15 mouse cellular contexts compared by ENCODE assay signal in the genomic region with DNA sequence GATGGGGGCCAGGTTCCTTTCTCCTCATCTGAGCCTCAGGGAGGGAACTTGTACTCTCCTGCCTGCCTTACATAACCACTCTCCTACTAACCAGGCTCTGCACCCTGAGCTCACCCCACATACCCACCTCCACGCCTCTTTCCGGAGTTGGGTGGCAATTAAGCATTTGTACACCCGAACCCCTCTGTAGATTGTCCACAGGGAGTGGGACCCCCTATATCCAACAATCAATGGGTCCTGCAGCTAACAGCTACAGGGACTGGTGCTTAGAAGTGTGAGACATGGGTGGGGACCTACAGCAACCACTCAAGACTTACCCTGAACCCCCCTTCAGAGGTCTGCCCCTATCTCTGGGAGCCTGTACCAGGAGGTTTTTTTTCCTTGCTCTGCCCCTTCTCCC. TPM values are rescaled to one million over a fixed set of nuclear protein-coding genes. Genes with fewer than 3 reads are reported as not detected.
DNase-seq lines count a peak whose midpoint lies in the region; ATAC-seq and TF ChIP-seq lines count a peak whose summit lies in the region.
"Had no signal": no experiment of that assay in that cellular context is flagged by ENCODE, and none has a peak within 500 bp of the region (broad histone marks: within the 10 kb centered on the region; RNA-seq: fewer than 3 reads in every experiment).

No protein-coding gene starts in this region.

- no peaks in the 10 kb centered on the region for H3K36me3 ChIP-seq in forebrain, embryonic 11.5 days (ENCODE audit: control insufficient read depth, insufficient read depth, low read length)
- no peaks in the 10 kb centered on the region for H3K36me3 ChIP-seq in forebrain, embryonic 12.5 days (replicated peaks)
- no peaks in the 10 kb centered on the region for H3K36me3 ChIP-seq in liver, embryonic 12.5 days
- H3K36me3 ChIP-seq in liver, postnatal 0 days (replicated peaks; ENCODE audit: insufficient read depth, low read length), result 0 out of 2 replicates have a peak, but pooled peaks cover 3% of the 10 kb centered on the region
- H3K36me3 ChIP-seq in embryonic facial prominence, embryonic 14.5 days (ENCODE audit: control insufficient read depth, insufficient read depth, low read length), result no peaks in the 10 kb centered on the region
- no peaks in the 10 kb centered on the region for H3K36me3 ChIP-seq in limb, embryonic 12.5 days
- H3K36me3 ChIP-seq: G1E had no signal

- no peak for TF ChIP-seq CTCF in liver, postnatal 0 days (IDR thresholded peaks at IDR 0.05; ENCODE audit: low read depth)

- no peak for DNase-seq in forebrain, embryonic 11.5 days (ENCODE audit: low spot score)
- no peak for DNase-seq in liver, postnatal 0 days
- no peak for DNase-seq in embryonic facial prominence, embryonic 14.5 days (ENCODE audit: low spot score)
- no peak for DNase-seq in embryo, embryonic 11 days
- no peak for DNase-seq in gastrocnemius, adult 8-10 months (ENCODE audit: low spot score in 2 of 2)
- DNase-seq: spleen, adult 18-20 months had no signal

- ATAC-seq in forebrain, embryonic 11.5 days (replicated peaks; ENCODE audit: low FRiP score), result 0 out of 2 replicates have a peak, but pooled peaks have one; percentile 7
- no peak for ATAC-seq in forebrain, embryonic 12.5 days (ENCODE audit: low FRiP score)
- no peak for ATAC-seq in liver, embryonic 12.5 days
- no peak for ATAC-seq in liver, postnatal 0 days
- no peak for ATAC-seq in embryonic facial prominence, embryonic 14.5 days (ENCODE audit: low read depth)
- no peak for ATAC-seq in limb, embryonic 12.5 days (ENCODE audit: insufficient number of reproducible peaks, insufficient read depth, low FRiP score, low TSS enrichment, low read depth)
- ATAC-seq: activated CD4-positive, CD25-positive, alpha-beta regulatory T cell, adult 4 months had no signal

- no peak overlapping the region for H3K9ac ChIP-seq in forebrain, embryonic 11.5 days (ENCODE audit: low read length)
- no peak overlapping the region for H3K9ac ChIP-seq in forebrain, embryonic 12.5 days
- H3K9ac ChIP-seq in liver, embryonic 12.5 days, result no peak overlapping the region
- H3K9ac ChIP-seq in liver, postnatal 0 days (replicated peaks), result no peak overlapping the region
- peak overlapping the region; percentile 64; the same call in 1 of the 2 replicates for H3K9ac ChIP-seq in embryonic facial prominence, embryonic 14.5 days (ENCODE audit: low read depth, low read length)
- 0 out of 2 replicates have a peak overlapping the region, but pooled peaks have one; percentile 63 for H3K9ac ChIP-seq in limb, embryonic 12.5 days (replicated peaks)

- no peak overlapping the region for H3K4me2 ChIP-seq in forebrain, embryonic 11.5 days (ENCODE audit: low read depth, low read length, severe bottlenecking)
- no peak overlapping the region for H3K4me2 ChIP-seq in forebrain, embryonic 12.5 days
- no peak overlapping the region for H3K4me2 ChIP-seq in liver, embryonic 12.5 days
- H3K4me2 ChIP-seq in liver, postnatal 0 days (ENCODE audit: low read depth, low read length), result no peak overlapping the region
- H3K4me2 ChIP-seq in embryonic facial prominence, embryonic 14.5 days (ENCODE audit: low read depth, low read length), result peak overlapping the region; percentile 51; the same call in 1 of the 2 replicates
- 0 out of 2 replicates have a peak overlapping the region, but pooled peaks have one; percentile 54 for H3K4me2 ChIP-seq in limb, embryonic 12.5 days

- no peak overlapping the region for H3K4me3 ChIP-seq in forebrain, embryonic 11.5 days (ENCODE audit: low read depth, low read length)
- H3K4me3 ChIP-seq in forebrain, embryonic 12.5 days (replicated peaks), result no peak overlapping the region
- H3K4me3 ChIP-seq in liver, embryonic 12.5 days, result no peak overlapping the region
- H3K4me3 ChIP-seq in liver, postnatal 0 days (ENCODE audit: low read depth, low read length), result no peak overlapping the region
- no peak overlapping the region for H3K4me3 ChIP-seq in embryonic facial prominence, embryonic 14.5 days (ENCODE audit: low read depth, low read length)
- no peak overlapping the region for H3K4me3 ChIP-seq in limb, embryonic 12.5 days (replicated peaks)
- H3K4me3 ChIP-seq: megakaryocyte, embryonic 14.5 days had no signal

- no peaks in the 10 kb centered on the region for H3K9me3 ChIP-seq in forebrain, embryonic 11.5 days (ENCODE audit: control insufficient read depth, low read length)
- H3K9me3 ChIP-seq in forebrain, embryonic 12.5 days, result no peaks in the 10 kb centered on the region
- no peaks in the 10 kb centered on the region for H3K9me3 ChIP-seq in liver, embryonic 12.5 days (replicated peaks)
- H3K9me3 ChIP-seq in liver, postnatal 0 days (ENCODE audit: low read length), result no peaks in the 10 kb centered on the region
- no peaks in the 10 kb centered on the region for H3K9me3 ChIP-seq in embryonic facial prominence, embryonic 14.5 days (ENCODE audit: control insufficient read depth, low read length)
- no peaks in the 10 kb centered on the region for H3K9me3 ChIP-seq in limb, embryonic 12.5 days
- H3K9me3 ChIP-seq: G1E; megakaryocyte, embryonic 14.5 days had no signal

- H3K4me1 ChIP-seq in forebrain, embryonic 11.5 days (replicated peaks; ENCODE audit: control insufficient read depth, insufficient read depth, low read length), result peaks cover 16% of the 10 kb centered on the region
- H3K4me1 ChIP-seq in forebrain, embryonic 12.5 days, result peaks cover 27% of the 10 kb centered on the region
- H3K4me1 ChIP-seq in liver, embryonic 12.5 days, result peaks cover 16% of the 10 kb centered on the region
- H3K4me1 ChIP-seq in liver, postnatal 0 days (ENCODE audit: insufficient read depth), result peaks cover 16% of the 10 kb centered on the region
- H3K4me1 ChIP-seq in embryonic facial prominence, embryonic 14.5 days (ENCODE audit: control insufficient read depth, insufficient read depth, low read length), result peaks cover 35% of the 10 kb centered on the region
- H3K4me1 ChIP-seq in limb, embryonic 12.5 days (replicated peaks), result peaks cover 63% of the 10 kb centered on the region
- H3K4me1 ChIP-seq: megakaryocyte, embryonic 14.5 days had no signal

- no peak overlapping the region for H3K27ac ChIP-seq in forebrain, embryonic 11.5 days (ENCODE audit: low read depth, low read length)
- H3K27ac ChIP-seq in forebrain, embryonic 12.5 days, result no peak overlapping the region
- peak overlapping the region; percentile 65; the same call in 1 of the 2 replicates for H3K27ac ChIP-seq in liver, embryonic 12.5 days
- no peak overlapping the region for H3K27ac ChIP-seq in liver, postnatal 0 days (ENCODE audit: low read depth)
- peak overlapping the region; percentile 98 for H3K27ac ChIP-seq in embryonic facial prominence, embryonic 14.5 days (replicated peaks; ENCODE audit: low read depth, low read length)
- H3K27ac ChIP-seq in limb, embryonic 12.5 days, result peak overlapping the region; percentile 98

- 98% methylated on average over 3 of the region's 3 CpGs for WGBS in forebrain, embryonic 11.5 days
- 94% methylated on average over 3 of the region's 3 CpGs for WGBS in forebrain, embryonic 12.5 days
- 75% methylated on average over 3 of the region's 3 CpGs for WGBS in liver, embryonic 12.5 days (ENCODE audit: insufficient replicate concordance)
- WGBS in liver, postnatal 0 days (ENCODE audit: insufficient replicate concordance), result 70% methylated on average over 3 of the region's 3 CpGs
- 84% methylated on average over 3 of the region's 3 CpGs for WGBS in embryonic facial prominence, embryonic 14.5 days
- WGBS in limb, embryonic 12.5 days, result 90% methylated on average over 3 of the region's 3 CpGs

- TF ChIP-seq EP300 in liver, postnatal 0 days (IDR thresholded peaks at IDR 0.05; ENCODE audit: low read depth), result no peak

- H3K27me3 ChIP-seq in forebrain, embryonic 11.5 days (ENCODE audit: control insufficient read depth, insufficient read depth, low read length), result no peaks in the 10 kb centered on the region
- 0 out of 2 replicates have a peak, but pooled peaks cover 1% of the 10 kb centered on the region for H3K27me3 ChIP-seq in forebrain, embryonic 12.5 days
- peaks cover 45% of the 10 kb centered on the region for H3K27me3 ChIP-seq in liver, embryonic 12.5 days (replicated peaks)
- H3K27me3 ChIP-seq in liver, postnatal 0 days (ENCODE audit: insufficient read depth, low read length), result no peaks in the 10 kb centered on the region
- no peaks in the 10 kb centered on the region for H3K27me3 ChIP-seq in embryonic facial prominence, embryonic 14.5 days (replicated peaks; ENCODE audit: control insufficient read depth, insufficient read depth, low read length)
- H3K27me3 ChIP-seq in limb, embryonic 12.5 days, result no peaks in the 10 kb centered on the region

RNA-seq across cellular contexts. Expression of a gene that starts 18.0 kb away (rescaled TPM):
- 1.00 and 1.0 TPM in 2 replicates for polyA plus RNA-seq in forebrain, embryonic 11.5 days (2014; fragmentation: Nextera tagmentation; extraction: Ambion mirVana)
- polyA plus RNA-seq in forebrain, embryonic 12.5 days (2016; fragmentation: Nextera tagmentation; extraction: Ambion mirVana), result 0.78 TPM in 1 of 2 replicates, not detected in the other
- 0.51 TPM in 1 of 2 replicates, not detected in the other for polyA plus RNA-seq in liver, embryonic 12.5 days (2016; fragmentation: Nextera tagmentation; extraction: Ambion mirVana)
- polyA plus RNA-seq in liver, postnatal 0 days (2015; fragmentation: Nextera tagmentation; extraction: Ambion mirVana), result 3.6 and 72.5 TPM in 2 replicates
- 376 and 643 TPM in 2 replicates for polyA plus RNA-seq in embryonic facial prominence, embryonic 14.5 days (2014; fragmentation: Nextera tagmentation; extraction: Ambion mirVana)
- 14.3 and 17.3 TPM in 2 replicates for polyA plus RNA-seq in limb, embryonic 12.5 days (2016; fragmentation: Nextera tagmentation; extraction: Ambion mirVana)
- total RNA-seq in gastrocnemius, adult 8-10 months (2022), result over 10,000 TPM; 31,851 to 38,724 (median 35,835) TPM
- total RNA-seq: G1E; left cerebral cortex, postnatal 14 days had no signal
- polyA plus RNA-seq: G1E had no signal

RNA-seq across cellular contexts. Expression of a gene that starts 20.1 kb away (rescaled TPM):
- 8.7 and 9.8 TPM in 2 replicates for polyA plus RNA-seq in forebrain, embryonic 11.5 days (2014; fragmentation: Nextera tagmentation; extraction: Ambion mirVana)
- 5.4 and 6.3 TPM in 2 replicates for polyA plus RNA-seq in forebrain, embryonic 12.5 days (2016; fragmentation: Nextera tagmentation; extraction: Ambion mirVana)
- 16.7 and 17.0 TPM in 2 replicates for polyA plus RNA-seq in liver, embryonic 12.5 days (2016; fragmentation: Nextera tagmentation; extraction: Ambion mirVana)
- 31.5 and 33.6 TPM in 2 replicates for polyA plus RNA-seq in liver, postnatal 0 days (2015; fragmentation: Nextera tagmentation; extraction: Ambion mirVana)
- 40.1 and 42.6 TPM in 2 replicates for polyA plus RNA-seq in embryonic facial prominence, embryonic 14.5 days (2014; fragmentation: Nextera tagmentation; extraction: Ambion mirVana)
- 30.2 and 30.3 TPM in 2 replicates for polyA plus RNA-seq in limb, embryonic 12.5 days (2016; fragmentation: Nextera tagmentation; extraction: Ambion mirVana)
- total RNA-seq in gastrocnemius, adult 8-10 months (2022), result 10 to 100 TPM; 22.8 to 39.1 (median 34.1) TPM

RNA-seq across cellular contexts. Expression of a gene that starts 39.1 kb away (rescaled TPM):
- 1.3 TPM in 1 of 2 replicates, not detected in the other for polyA plus RNA-seq in forebrain, embryonic 11.5 days (2014; fragmentation: Nextera tagmentation; extraction: Ambion mirVana)
- 1.3 TPM in 1 of 2 replicates, not detected in the other for polyA plus RNA-seq in forebrain, embryonic 12.5 days (2016; fragmentation: Nextera tagmentation; extraction: Ambion mirVana)
- 1.8 and 2.4 TPM in 2 replicates for polyA plus RNA-seq in liver, embryonic 12.5 days (2016; fragmentation: Nextera tagmentation; extraction: Ambion mirVana)
- polyA plus RNA-seq in liver, postnatal 0 days (2015; fragmentation: Nextera tagmentation; extraction: Ambion mirVana), result 6.9 and 72.7 TPM in 2 replicates
- polyA plus RNA-seq in embryonic facial prominence, embryonic 14.5 days (2014; fragmentation: Nextera tagmentation; extraction: Ambion mirVana), result 319 and 564 TPM in 2 replicates
- polyA plus RNA-seq in limb, embryonic 12.5 days (2016; fragmentation: Nextera tagmentation; extraction: Ambion mirVana), result 14.4 and 15.3 TPM in 2 replicates
- total RNA-seq in gastrocnemius, adult 8-10 months (2022), result over 10,000 TPM; 16,943 to 22,105 (median 19,624) TPM
- polyA plus RNA-seq: activated CD4-positive, CD25-positive, alpha-beta regulatory T cell, adult 4 months; forebrain, embryonic 16.5 days had no signal

RNA-seq across cellular contexts. Expression of a gene that starts 46.0 kb away (rescaled TPM):
- polyA plus RNA-seq in forebrain, embryonic 11.5 days (2014; fragmentation: Nextera tagmentation; extraction: Ambion mirVana), result not detected in 2 replicates
- polyA plus RNA-seq in forebrain, embryonic 12.5 days (2016; fragmentation: Nextera tagmentation; extraction: Ambion mirVana), result not detected in 2 replicates
- polyA plus RNA-seq in liver, embryonic 12.5 days (2016; fragmentation: Nextera tagmentation; extraction: Ambion mirVana), result not detected in 2 replicates
- not detected in 2 replicates for polyA plus RNA-seq in liver, postnatal 0 days (2015; fragmentation: Nextera tagmentation; extraction: Ambion mirVana)
- polyA plus RNA-seq in embryonic facial prominence, embryonic 14.5 days (2014; fragmentation: Nextera tagmentation; extraction: Ambion mirVana), result 1.9 and 3.9 TPM in 2 replicates
- polyA plus RNA-seq in limb, embryonic 12.5 days (2016; fragmentation: Nextera tagmentation; extraction: Ambion mirVana), result 0.60 TPM in 1 of 2 replicates, not detected in the other
- total RNA-seq in gastrocnemius, adult 8-10 months (2022), result not detected
- total RNA-seq: hematopoietic stem cell, adult 5-6 weeks had no signal
- polyA plus RNA-seq: activated CD4-positive, CD25-positive, alpha-beta regulatory T cell, adult 4 months; forebrain, embryonic 16.5 days; G1E had no signal

RNA-seq across cellular contexts. Expression of a gene that starts 51.8 kb away (rescaled TPM):
- 18.3 and 18.7 TPM in 2 replicates for polyA plus RNA-seq in forebrain, embryonic 11.5 days (2014; fragmentation: Nextera tagmentation; extraction: Ambion mirVana)
- polyA plus RNA-seq in forebrain, embryonic 12.5 days (2016; fragmentation: Nextera tagmentation; extraction: Ambion mirVana), result 10.8 and 15.9 TPM in 2 replicates
- polyA plus RNA-seq in liver, embryonic 12.5 days (2016; fragmentation: Nextera tagmentation; extraction: Ambion mirVana), result 10.4 and 14.4 TPM in 2 replicates
- 18.7 and 19.3 TPM in 2 replicates for polyA plus RNA-seq in liver, postnatal 0 days (2015; fragmentation: Nextera tagmentation; extraction: Ambion mirVana)
- polyA plus RNA-seq in embryonic facial prominence, embryonic 14.5 days (2014; fragmentation: Nextera tagmentation; extraction: Ambion mirVana), result 30.3 and 33.1 TPM in 2 replicates
- polyA plus RNA-seq in limb, embryonic 12.5 days (2016; fragmentation: Nextera tagmentation; extraction: Ambion mirVana), result 29.4 and 33.3 TPM in 2 replicates
- 1 to 10 TPM; 1.0 to 5.1 (median 3.1) TPM for total RNA-seq in gastrocnemius, adult 8-10 months (2022)

Comparison
In these comparisons a context has a peak if more than half of its experiments do, and no peak if none do; other contexts are left out.
1. H3K27ac ChIP-seq: peak in liver, embryonic 12.5 days (single experiment), embryonic facial prominence, embryonic 14.5 days (single experiment) and limb, embryonic 12.5 days (single experiment); none in forebrain, embryonic 11.5 days (single experiment), forebrain, embryonic 12.5 days (single experiment) and liver, postnatal 0 days (single experiment).
2. H3K4me2 ChIP-seq: peak in embryonic facial prominence, embryonic 14.5 days (single experiment) and limb, embryonic 12.5 days (single experiment); none in forebrain, embryonic 11.5 days (single experiment), forebrain, embryonic 12.5 days (single experiment), liver, embryonic 12.5 days (single experiment) and liver, postnatal 0 days (single experiment).
3. H3K9ac ChIP-seq: peak in embryonic facial prominence, embryonic 14.5 days (single experiment) and limb, embryonic 12.5 days (single experiment); none in forebrain, embryonic 11.5 days (single experiment), forebrain, embryonic 12.5 days (single experiment), liver, embryonic 12.5 days (single experiment) and liver, postnatal 0 days (single experiment).